Mouse (Mus musculus) heart, postnatal 0 days (tissue): ENCODE results near the gene Pkig. TPM values are rescaled to one million over a fixed set of nuclear protein-coding genes. Genes with fewer than 3 reads are reported as not detected.

ENCODE experiments used
- ATAC-seq: fragments of 200-750 bp; cut with Nextera tagmentation; 2 replicates; pipeline ENCODE4 v1.8.0; 2017; ENCODE audit warnings: low read depth, moderate number of reproducible peaks, moderate library complexity; ENCODE audit not compliant: insufficient read depth
- DNase-seq: peaks from one replicate; pipeline ENCODE4 v3.0.0-alpha.2; 2016; ENCODE audit warnings: low spot score
- H3K27ac ChIP-seq: fragments of 300-500 bp; sonication (generic); 2 replicates; pipeline ENCODE4 v1.5.1; 2014; ENCODE audit warnings: low read depth, mild to moderate bottlenecking
- H3K27me3 ChIP-seq: fragments of 300-500 bp; sonication (generic); 2 replicates; pipeline ENCODE4 v1.6.1; 2014; ENCODE audit warnings: low read length, mixed read lengths; ENCODE audit not compliant: control insufficient read depth, insufficient read depth
- H3K36me3 ChIP-seq: fragments of 300-500 bp; sonication (generic); replicated peaks from 2 replicates; pipeline ENCODE4 v1.6.1; 2014; ENCODE audit warnings: low read length, mixed read lengths; ENCODE audit not compliant: control insufficient read depth, insufficient read depth
- H3K4me1 ChIP-seq: fragments of 300-500 bp; sonication (generic); 2 replicates; pipeline ENCODE4 v1.6.1; 2014; ENCODE audit warnings: antibody characterized with exemption; ENCODE audit not compliant: control insufficient read depth, insufficient read depth
- H3K4me2 ChIP-seq: fragments of 300-500 bp; sonication (generic); 2 replicates; pipeline ENCODE4 v1.6.1; 2014; ENCODE audit warnings: low read depth, mild to moderate bottlenecking, low read length, moderate library complexity
- H3K4me3 ChIP-seq: fragments of 300-500 bp; sonication (generic); 2 replicates; pipeline ENCODE4 v1.5.1; 2014; ENCODE audit warnings: low read depth, low read length
- H3K9ac ChIP-seq: fragments of 300-500 bp; sonication (generic); replicated peaks from 2 replicates; pipeline ENCODE4 v1.6.1; 2014; ENCODE audit warnings: low read depth, low read length, mixed read lengths
- H3K9me3 ChIP-seq: fragments of 300-500 bp; sonication (generic); replicated peaks from 2 replicates; pipeline ENCODE4 v1.6.1; 2016; ENCODE audit warnings: low read length; ENCODE audit not compliant: control insufficient read depth
- CTCF ChIP-seq: IDR thresholded peaks from 2 replicates; pipeline ENCODE4 v1.5.1; 2016; ENCODE audit warnings: antibody characterized with exemption, control low read depth, low read depth
- EP300 ChIP-seq: IDR thresholded peaks from 2 replicates; pipeline ENCODE4 v1.6.1; 2016; ENCODE audit warnings: antibody characterized with exemption, low read depth
- WGBS: fragments of 180-500 bp; shearing (Covaris S2); extraction: QIAGEN DNeasy Blood & Tissue Kit; methylation state at CpG from one replicate; pipeline ENCODE4 v1.1.7; 2014; 5-methylcytosine and 5-hydroxymethylcytosine counted together
- polyA plus RNA-seq: library from polyadenylated mRNA; unstranded; fragments of >200 nt; fragmentation: Nextera tagmentation; extraction: Ambion mirVana; gene quantifications from 2 replicates; pipeline ENCODE4 v1.2.1, GENCODE M21; 2015
- total RNA-seq: library from RNA; depleted of rRNA; stranded (reverse); fragments of >200 nt; gene quantifications from 2 replicates; pipeline ENCODE4 v1.2.3, GENCODE M21; 2014; ENCODE audit warnings: low replicate concordance

The Pkig gene
- total and polyA plus RNA-seq, 2 experiments from 2014 or later, result 363 to 495 TPM

GRCm38 (mm10) chr2:163697764-163698480, 39.7 kb downstream of the Pkig start:
- no peak for TF ChIP-seq CTCF
- TF ChIP-seq EP300, result no peak
- peak overlapping the region; percentile 37 for H3K4me2 ChIP-seq
- no peaks in the 10 kb centered on the region for H3K27me3 ChIP-seq
- 21% methylated on average over 11 of the region's 16 CpGs for WGBS
- no peak overlapping the region for H3K9ac ChIP-seq
- H3K36me3 ChIP-seq, result no peaks in the 10 kb centered on the region
- peak overlapping the region; percentile 79 for H3K27ac ChIP-seq
- H3K4me1 ChIP-seq, result peaks cover 80% of the 10 kb centered on the region
- H3K9me3 ChIP-seq, result no peaks in the 10 kb centered on the region
- DNase-seq, result peak; percentile 66
- H3K4me3 ChIP-seq, result no peak overlapping the region
- ATAC-seq, result peak; percentile 37; the same call in 1 of the 2 replicates

DNA sequence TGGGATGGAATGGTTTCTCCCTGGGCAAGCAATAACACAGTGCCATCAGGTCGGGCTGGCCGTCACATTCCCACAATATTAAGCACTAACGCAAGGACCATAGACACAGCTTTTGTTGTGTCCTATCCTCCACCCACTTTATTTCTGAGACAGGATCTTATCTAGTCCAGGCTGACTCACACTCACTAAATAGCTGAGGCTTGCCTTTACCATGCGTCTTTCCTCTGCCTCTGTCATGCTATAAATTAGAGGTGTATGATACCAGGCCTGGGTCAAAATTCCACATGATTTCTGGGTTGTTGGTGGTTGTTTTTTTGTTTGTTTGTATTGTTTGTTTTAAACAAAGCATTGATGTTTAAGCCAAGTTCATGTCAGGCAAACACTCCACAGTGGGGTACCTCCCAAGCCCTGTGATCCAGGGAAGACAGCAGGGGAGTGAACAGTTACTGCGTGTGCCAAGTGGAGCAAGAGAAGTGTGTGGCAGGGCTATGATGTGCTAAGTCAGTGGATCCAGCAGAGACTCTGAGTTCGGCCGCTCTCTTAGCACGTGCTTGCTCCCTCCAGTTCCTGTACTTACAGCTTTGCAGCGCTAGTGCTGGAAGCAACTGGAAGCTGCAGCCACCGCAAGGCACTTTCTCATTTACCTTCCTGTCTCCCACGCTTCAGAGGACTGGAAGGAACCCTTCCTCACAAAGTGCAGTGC, 41.0 kb downstream of the Pkig start:
- H3K4me2 ChIP-seq, result no peak overlapping the region
- TF ChIP-seq EP300 (no peak), CTCF (no peak; the same call in 1 of the 2 replicates)

GRCm38 (mm10) chr2:163702431-163702830, 44.2 kb downstream of the Pkig start:
- H3K4me2 ChIP-seq, result no peak overlapping the region
- H3K4me3 ChIP-seq, result no peak overlapping the region
- TF ChIP-seq CTCF (no peak), EP300 (no peak)
- no peak overlapping the region for H3K9ac ChIP-seq
- peak overlapping the region; percentile 65 for H3K27ac ChIP-seq
- H3K9me3 ChIP-seq, result no peaks in the 10 kb centered on the region
- H3K36me3 ChIP-seq, result peaks cover 23% of the 10 kb centered on the region
- no peaks in the 10 kb centered on the region for H3K27me3 ChIP-seq
- 46% methylated on average over 7 of the region's 7 CpGs for WGBS
- ATAC-seq (no peak), DNase-seq (no peak)
- peaks cover 48% of the 10 kb centered on the region for H3K4me1 ChIP-seq

More for the DNA sequence above, 41.0 kb downstream of the Pkig start:
- H3K36me3 ChIP-seq, result peaks cover 3% of the 10 kb centered on the region; the same call in 1 of the 2 replicates
- DNase-seq (no peak), ATAC-seq (peak; percentile 40)
- no peaks in the 10 kb centered on the region for H3K9me3 ChIP-seq
- H3K27ac ChIP-seq, result peak overlapping the region; percentile 79
- H3K27me3 ChIP-seq, result no peaks in the 10 kb centered on the region
- H3K4me3 ChIP-seq, result no peak overlapping the region
- 47% methylated on average over 11 of the region's 11 CpGs for WGBS
- H3K4me1 ChIP-seq, result peaks cover 76% of the 10 kb centered on the region
- no peak overlapping the region for H3K9ac ChIP-seq

GRCm38 (mm10) chr2:163702921-163703320, 44.7 kb downstream of the Pkig start:
- H3K9me3 ChIP-seq, result no peaks in the 10 kb centered on the region
- peaks cover 23% of the 10 kb centered on the region for H3K36me3 ChIP-seq
- H3K4me2 ChIP-seq, result no peak overlapping the region
- no peaks in the 10 kb centered on the region for H3K27me3 ChIP-seq
- DNase-seq (no peak), ATAC-seq (no peak)
- WGBS, result 53% methylated on average over 5 of the region's 5 CpGs
- peaks cover 46% of the 10 kb centered on the region for H3K4me1 ChIP-seq
- TF ChIP-seq CTCF (no peak), EP300 (no peak)
- H3K9ac ChIP-seq, result no peak overlapping the region
- H3K4me3 ChIP-seq, result no peak overlapping the region
- H3K27ac ChIP-seq, result peak overlapping the region; percentile 63; the same call in 1 of the 2 replicates

DNA sequence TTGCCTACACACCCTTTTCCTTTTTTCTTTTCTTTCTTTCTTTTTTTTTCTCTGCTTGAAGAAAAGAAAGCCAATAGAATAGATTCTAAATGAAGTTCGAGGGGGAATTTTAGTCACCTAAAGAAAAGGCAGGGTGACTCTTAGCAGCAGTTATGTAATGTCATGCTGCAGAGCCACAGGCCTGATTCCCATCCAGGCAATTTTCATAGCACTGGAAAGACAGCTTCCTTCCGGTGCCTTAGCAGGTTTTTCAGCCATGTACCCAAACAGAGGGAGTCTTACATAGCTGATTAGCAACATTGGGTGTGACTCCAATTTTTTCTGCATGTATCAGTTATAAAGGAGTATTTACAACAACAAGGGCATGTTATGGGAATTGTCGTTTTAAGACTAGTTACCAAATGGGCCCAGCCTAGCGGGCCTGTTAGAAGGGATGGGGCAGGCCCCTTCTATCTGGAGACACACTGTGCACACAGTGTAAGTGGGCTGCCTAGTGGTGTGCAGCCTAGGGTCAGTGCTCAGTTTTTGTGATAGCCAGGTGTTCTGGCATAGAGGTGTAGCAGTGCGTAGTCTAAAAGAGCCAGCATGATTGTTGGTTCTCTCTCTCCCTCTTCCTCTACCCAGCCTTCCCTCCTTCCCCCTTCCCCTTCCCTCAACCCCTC, 45.5 kb downstream of the Pkig start:
- H3K4me2 ChIP-seq, result no peak overlapping the region
- DNase-seq (no peak), ATAC-seq (no peak)
- no peaks in the 10 kb centered on the region for H3K9me3 ChIP-seq
- no peak for TF ChIP-seq CTCF
- no peak for TF ChIP-seq EP300
- H3K4me3 ChIP-seq, result no peak overlapping the region
- peaks cover 23% of the 10 kb centered on the region for H3K36me3 ChIP-seq
- no peaks in the 10 kb centered on the region for H3K27me3 ChIP-seq
- 73% methylated on average over 5 of the region's 5 CpGs for WGBS
- peaks cover 46% of the 10 kb centered on the region for H3K4me1 ChIP-seq
- H3K9ac ChIP-seq, result no peak overlapping the region
- H3K27ac ChIP-seq, result no peak overlapping the region
